Mouse (Mus musculus): ENCODE results near the gene Lcn12. TPM values are rescaled to one million over a fixed set of nuclear protein-coding genes. Genes with fewer than 3 reads are reported as not detected.

Gene Lcn12
- polyA plus RNA-seq, 1 experiment = not detected

DNA sequence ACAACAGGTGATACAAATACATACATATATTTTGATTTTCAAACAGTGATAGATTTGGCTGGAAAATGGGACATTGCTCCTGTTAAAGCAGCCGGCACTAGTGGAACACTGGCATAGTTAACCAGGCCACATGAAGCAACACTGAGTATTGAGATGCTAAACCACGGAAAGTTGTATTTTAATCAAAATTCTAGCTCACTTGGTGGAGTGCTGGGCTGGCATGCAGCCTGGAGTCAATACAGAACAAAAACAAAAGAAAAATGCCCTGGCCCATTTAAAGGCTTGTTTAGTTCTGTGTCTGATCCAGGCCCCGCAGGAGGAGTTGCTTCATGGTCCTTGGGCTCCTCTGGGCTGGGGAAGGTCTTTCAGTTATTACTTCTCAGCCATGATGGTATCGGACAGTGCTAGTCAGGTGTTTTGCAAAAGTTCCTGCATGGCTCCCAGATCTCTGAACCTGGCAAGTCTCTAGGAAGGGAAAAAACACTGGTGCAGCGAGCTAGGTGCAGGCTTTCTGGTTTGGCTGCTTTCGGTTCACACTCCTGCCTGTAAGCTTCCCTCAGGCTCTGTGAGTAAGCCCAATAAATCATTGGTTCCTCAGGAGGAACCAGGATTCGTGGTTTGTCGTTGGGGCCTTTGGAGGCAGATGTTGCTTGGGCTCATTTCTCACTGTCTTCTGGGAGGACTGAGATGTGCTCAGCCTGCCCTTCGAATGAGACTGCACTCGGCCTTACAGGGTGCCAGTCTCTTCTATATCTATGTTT lies 14.0 kb downstream of the Lcn12 start:
- Histone ChIP-seq H3K4me1 (ENCODE audit: control insufficient read depth, insufficient read depth, low read length) (peaks cover 6% of the 10 kb centered on the region; the same call in 1 of the 2 replicates), H3K27me3 (replicated peaks; ENCODE audit: control insufficient read depth, insufficient read depth, low read length) (no peaks in the 10 kb centered on the region), H3K36me3 (ENCODE audit: control insufficient read depth, insufficient read depth, low read length) (no peaks in the 10 kb centered on the region), H3K4me3 (ENCODE audit: insufficient read depth, low read depth, low read length) (no peak overlapping the region), H3K27ac (ENCODE audit: insufficient read depth, low read depth, low read length) (no peak overlapping the region)
- TF ChIP-seq CTCF (conservative IDR thresholded peaks at IDR 0.05; ENCODE audit: insufficient read depth, insufficient read length, low read depth, low read length) (no peak), POLR2A (IDR thresholded peaks at IDR 0.05; ENCODE audit: low read depth, low read length) (no peak)
- WGBS = 50% methylated on average over 10 of the region's 10 CpGs
- peak; percentile 33 for DNase-seq

DNA sequence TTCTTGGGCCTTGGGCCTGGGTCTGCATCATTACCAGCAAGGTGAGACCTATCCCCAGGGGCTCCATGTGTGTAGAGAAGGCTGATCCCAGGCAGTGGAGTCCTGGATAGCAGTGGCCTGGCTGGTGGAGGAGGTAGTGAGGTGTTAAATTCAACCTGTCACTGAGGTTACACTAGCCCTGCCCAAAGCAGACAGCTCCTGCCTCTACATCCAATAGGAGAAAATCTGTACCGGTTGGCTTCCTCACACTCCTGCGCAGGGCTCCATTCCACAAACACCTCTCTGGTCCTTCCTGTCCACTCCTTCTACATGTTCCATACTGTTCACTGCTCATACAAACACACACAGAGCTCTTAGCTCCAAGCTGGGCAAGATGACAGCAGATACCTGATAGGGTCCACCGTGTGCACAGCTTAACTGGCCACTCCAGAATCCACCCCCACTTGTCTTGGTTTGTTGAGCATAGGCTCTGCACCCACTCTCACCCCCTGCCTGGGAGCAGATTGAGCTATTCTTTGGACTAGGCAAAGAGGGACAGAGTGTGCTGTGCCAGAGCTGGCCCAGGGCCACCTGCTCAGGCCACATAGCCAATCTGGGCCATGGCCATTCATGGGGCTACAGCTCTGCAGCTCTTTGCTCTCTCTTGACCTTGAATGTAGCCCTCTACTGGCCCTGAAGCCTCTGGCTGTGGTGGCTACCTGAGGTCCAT lies 15.6 kb downstream of the Lcn12 start:
- H3K27ac ChIP-seq (ENCODE audit: insufficient read depth, low read depth, low read length) = no peak overlapping the region
- TF ChIP-seq CTCF (conservative IDR thresholded peaks at IDR 0.05; ENCODE audit: insufficient read depth, insufficient read length, low read depth, low read length) = no peak
- TF ChIP-seq POLR2A (IDR thresholded peaks at IDR 0.05; ENCODE audit: low read depth, low read length) = no peak
- H3K36me3 ChIP-seq (ENCODE audit: control insufficient read depth, insufficient read depth, low read length) = no peaks in the 10 kb centered on the region
- no peaks in the 10 kb centered on the region for H3K27me3 ChIP-seq (replicated peaks; ENCODE audit: control insufficient read depth, insufficient read depth, low read length)
- 78% methylated on average over 3 of the region's 3 CpGs for WGBS
- H3K4me3 ChIP-seq (ENCODE audit: insufficient read depth, low read depth, low read length) = no peak overlapping the region
- peak; percentile 78 for DNase-seq
- peaks cover 9% of the 10 kb centered on the region; the same call in 1 of the 2 replicates for H3K4me1 ChIP-seq (ENCODE audit: control insufficient read depth, insufficient read depth, low read length)

DNA sequence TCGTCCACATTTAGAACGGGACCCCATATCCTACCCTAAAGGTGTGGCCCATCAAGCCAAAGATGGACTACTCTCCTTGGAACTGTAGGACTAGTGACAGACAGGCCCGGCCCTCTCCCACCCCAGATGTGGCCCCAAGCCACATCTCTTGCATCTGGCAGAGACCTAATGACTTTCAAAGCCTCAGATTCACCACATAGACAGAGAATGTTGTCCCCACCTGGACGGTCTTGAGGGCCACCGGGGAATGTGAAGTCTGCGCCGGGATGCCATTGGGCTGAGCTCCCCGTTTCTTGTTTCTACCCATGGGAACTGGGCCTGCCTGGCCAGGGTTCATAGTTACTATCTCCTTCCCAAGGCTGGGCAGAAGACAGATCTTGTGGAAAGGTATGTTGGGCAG lies 16.2 kb downstream of the Lcn12 start:
- Histone ChIP-seq H3K4me3 (ENCODE audit: insufficient read depth, low read depth, low read length) (no peak overlapping the region), H3K27ac (ENCODE audit: insufficient read depth, low read depth, low read length) (no peak overlapping the region), H3K36me3 (ENCODE audit: control insufficient read depth, insufficient read depth, low read length) (no peaks in the 10 kb centered on the region), H3K4me1 (ENCODE audit: control insufficient read depth, insufficient read depth, low read length) (peaks cover 10% of the 10 kb centered on the region; the same call in 1 of the 2 replicates), H3K27me3 (replicated peaks; ENCODE audit: control insufficient read depth, insufficient read depth, low read length) (no peaks in the 10 kb centered on the region)
- TF ChIP-seq POLR2A (IDR thresholded peaks at IDR 0.05; ENCODE audit: low read depth, low read length) = no peak
- TF ChIP-seq CTCF (conservative IDR thresholded peaks at IDR 0.05; ENCODE audit: insufficient read depth, insufficient read length, low read depth, low read length) = no peak
- no peak for DNase-seq
- 87% methylated on average over 8 of the region's 8 CpGs for WGBS

DNA sequence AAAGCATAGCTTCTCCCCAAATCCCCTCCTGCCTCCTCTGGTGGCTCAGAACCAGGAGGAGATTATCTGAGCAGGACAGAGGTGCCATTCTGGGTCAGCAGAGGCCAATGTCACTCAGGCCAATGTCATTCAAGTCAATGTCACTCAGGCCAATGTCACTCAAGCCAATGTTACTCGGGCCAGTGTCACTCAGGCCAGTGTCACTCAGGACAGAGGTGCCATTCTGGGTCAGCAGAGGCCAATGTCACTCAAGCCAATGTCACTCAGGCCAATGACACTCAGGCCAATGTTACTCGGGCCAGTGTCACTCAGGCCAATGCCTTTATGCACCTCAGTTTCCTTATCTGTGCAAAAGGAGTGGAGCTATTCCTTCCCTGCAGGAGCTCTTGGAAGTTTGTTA lies 21.2 kb downstream of the Lcn12 start:
- no peaks in the 10 kb centered on the region for H3K36me3 ChIP-seq (ENCODE audit: control insufficient read depth, insufficient read depth, low read length)
- DNase-seq = no peak
- 70% methylated on average over 2 of the region's 2 CpGs for WGBS
- no peaks in the 10 kb centered on the region for H3K27me3 ChIP-seq (replicated peaks; ENCODE audit: control insufficient read depth, insufficient read depth, low read length)
- H3K4me3 ChIP-seq (ENCODE audit: insufficient read depth, low read depth, low read length) = no peak overlapping the region
- H3K4me1 ChIP-seq (ENCODE audit: control insufficient read depth, insufficient read depth, low read length) = peaks cover 8% of the 10 kb centered on the region; the same call in 1 of the 2 replicates
- H3K27ac ChIP-seq (ENCODE audit: insufficient read depth, low read depth, low read length) = no peak overlapping the region
- TF ChIP-seq CTCF (conservative IDR thresholded peaks at IDR 0.05; ENCODE audit: insufficient read depth, insufficient read length, low read depth, low read length) (no peak; the same call in 1 of the 2 replicates), POLR2A (IDR thresholded peaks at IDR 0.05; ENCODE audit: low read depth, low read length) (no peak)

DNA sequence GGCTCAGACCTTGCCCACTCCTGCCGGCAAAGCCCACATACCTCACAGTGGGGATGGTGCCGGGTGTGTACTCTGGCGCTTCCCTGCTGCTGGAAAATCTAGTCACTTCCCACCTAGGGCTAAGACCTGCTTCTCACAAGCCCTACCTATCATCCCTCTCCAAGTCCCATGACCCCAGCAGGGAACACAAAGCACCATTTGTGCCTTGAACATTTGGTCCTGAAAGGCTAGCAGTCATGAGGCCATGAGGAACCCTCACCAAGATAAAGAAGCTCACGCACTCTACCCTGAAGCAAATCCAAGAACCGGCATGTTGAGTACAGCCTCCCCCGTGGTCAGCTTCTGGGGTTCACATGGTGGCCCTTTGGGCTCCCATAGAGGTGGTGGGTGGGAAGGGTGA lies 23.7 kb downstream of the Lcn12 start, which contains the start of gene Ptgds:
Ptgds (minus strand) TSS at position 78 of the 400 bp plus-strand sequence.
- no peak for TF ChIP-seq POLR2A (IDR thresholded peaks at IDR 0.05; ENCODE audit: low read depth, low read length)
- TF ChIP-seq CTCF (conservative IDR thresholded peaks at IDR 0.05; ENCODE audit: insufficient read depth, insufficient read length, low read depth, low read length) = no peak
- Histone ChIP-seq H3K27me3 (replicated peaks; ENCODE audit: control insufficient read depth, insufficient read depth, low read length) (no peaks in the 10 kb centered on the region), H3K4me3 (ENCODE audit: insufficient read depth, low read depth, low read length) (no peak within 1 kb of the TSS), H3K4me1 (ENCODE audit: control insufficient read depth, insufficient read depth, low read length) (peaks cover 8% of the 10 kb centered on the region; the same call in 1 of the 2 replicates), H3K27ac (ENCODE audit: insufficient read depth, low read depth, low read length) (peak within 1 kb of the TSS; percentile 57), H3K36me3 (ENCODE audit: control insufficient read depth, insufficient read depth, low read length) (no peaks in the 10 kb centered on the region)
- 63% methylated on average over 6 of the region's 6 CpGs for WGBS
- no peak for DNase-seq

DNA sequence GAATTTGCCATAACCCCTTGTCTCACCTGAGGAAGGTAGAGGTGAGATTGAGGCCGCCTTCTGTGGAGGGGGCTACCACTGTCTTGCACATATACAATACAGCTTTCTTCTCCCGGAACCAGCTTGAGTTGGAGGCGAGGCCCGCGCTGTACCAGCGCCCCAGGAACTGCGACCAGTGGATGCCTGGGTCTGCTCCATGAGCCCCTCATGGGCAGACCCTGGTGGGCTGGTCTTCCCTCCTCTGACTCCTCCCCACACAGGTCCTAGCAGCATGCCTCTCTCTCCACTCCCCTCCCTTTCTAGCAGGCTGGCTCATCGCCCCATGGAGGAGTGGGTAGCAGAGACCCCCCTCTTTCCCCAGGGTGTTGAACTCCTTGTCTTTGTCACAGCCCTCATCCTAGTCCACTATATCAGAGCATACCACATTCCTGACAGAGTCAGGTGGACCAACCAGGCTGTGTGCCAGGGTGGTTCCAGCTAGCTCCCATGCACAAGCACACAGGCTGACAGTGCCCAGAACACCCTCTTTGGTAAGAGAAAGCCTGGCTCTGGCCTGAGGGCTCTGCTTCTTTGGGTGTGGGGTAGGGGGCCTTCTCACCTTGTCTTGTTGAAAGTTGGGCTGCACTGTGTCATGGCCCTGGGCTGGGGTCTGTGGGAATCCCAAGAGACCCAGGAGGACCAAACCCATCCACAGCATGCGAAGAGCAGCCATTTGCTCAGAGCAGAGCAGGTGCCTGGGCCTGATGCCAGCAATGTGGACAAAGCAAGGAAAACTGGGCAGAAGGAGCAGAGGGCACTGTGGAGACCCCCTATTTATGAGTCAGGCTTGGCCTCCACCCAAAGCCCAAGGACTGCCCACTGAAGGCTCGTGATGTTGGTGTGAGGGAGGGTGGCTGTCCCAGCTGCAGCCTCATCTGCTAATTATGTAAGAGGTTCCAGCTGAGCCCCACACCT lies 24.5 kb downstream of the Lcn12 start:
- Histone ChIP-seq H3K4me1 (ENCODE audit: control insufficient read depth, insufficient read depth, low read length) (peaks cover 8% of the 10 kb centered on the region; the same call in 1 of the 2 replicates), H3K4me3 (ENCODE audit: insufficient read depth, low read depth, low read length) (no peak overlapping the region), H3K27me3 (replicated peaks; ENCODE audit: control insufficient read depth, insufficient read depth, low read length) (no peaks in the 10 kb centered on the region), H3K27ac (ENCODE audit: insufficient read depth, low read depth, low read length) (peak overlapping the region; percentile 57), H3K36me3 (ENCODE audit: control insufficient read depth, insufficient read depth, low read length) (no peaks in the 10 kb centered on the region)
- TF ChIP-seq POLR2A (IDR thresholded peaks at IDR 0.05; ENCODE audit: low read depth, low read length) = no peak
- TF ChIP-seq CTCF (conservative IDR thresholded peaks at IDR 0.05; ENCODE audit: insufficient read depth, insufficient read length, low read depth, low read length) = no peak
- 70% methylated on average over 10 of the region's 10 CpGs for WGBS
- DNase-seq = peak; percentile 70

All from kidney, adult 2 months (tissue).